Mouse (Mus musculus) granulocyte monocyte progenitor cell, adult 5-6 weeks (primary cell): ENCODE results near the gene Lrrc8c. TPM values are rescaled to one million over a fixed set of nuclear protein-coding genes. Genes with fewer than 3 reads are reported as not detected.

Experiments used
- ATAC-seq: replicated peaks from 2 replicates; pipeline ENCODE4 v1.8.0; 2016; ENCODE audit warnings: mild to moderate bottlenecking, moderate TSS enrichment, inconsistent platforms; ENCODE audit not compliant: poor library complexity, severe bottlenecking
- total RNA-seq, 2 experiments: library from RNA; stranded (forward) in 1 of 2; stranded (reverse) in 1 of 2; fragments of 200-712, 200-1000 nt in 1 of 2; fragments of >200 nt in 1 of 2; fragmentation: Nextera tagmentation in 1 of 2; gene quantifications; 2 replicates each; pipeline ENCODE4 v1.2.3; 2014 to 2017

Gene Lrrc8c
- total RNA-seq (2014; fragmentation: Nextera tagmentation): 23.7 and 38.7 TPM in 2 replicates
- 4.4 and 7.5 TPM in 2 replicates for total RNA-seq (2017)

DNA sequence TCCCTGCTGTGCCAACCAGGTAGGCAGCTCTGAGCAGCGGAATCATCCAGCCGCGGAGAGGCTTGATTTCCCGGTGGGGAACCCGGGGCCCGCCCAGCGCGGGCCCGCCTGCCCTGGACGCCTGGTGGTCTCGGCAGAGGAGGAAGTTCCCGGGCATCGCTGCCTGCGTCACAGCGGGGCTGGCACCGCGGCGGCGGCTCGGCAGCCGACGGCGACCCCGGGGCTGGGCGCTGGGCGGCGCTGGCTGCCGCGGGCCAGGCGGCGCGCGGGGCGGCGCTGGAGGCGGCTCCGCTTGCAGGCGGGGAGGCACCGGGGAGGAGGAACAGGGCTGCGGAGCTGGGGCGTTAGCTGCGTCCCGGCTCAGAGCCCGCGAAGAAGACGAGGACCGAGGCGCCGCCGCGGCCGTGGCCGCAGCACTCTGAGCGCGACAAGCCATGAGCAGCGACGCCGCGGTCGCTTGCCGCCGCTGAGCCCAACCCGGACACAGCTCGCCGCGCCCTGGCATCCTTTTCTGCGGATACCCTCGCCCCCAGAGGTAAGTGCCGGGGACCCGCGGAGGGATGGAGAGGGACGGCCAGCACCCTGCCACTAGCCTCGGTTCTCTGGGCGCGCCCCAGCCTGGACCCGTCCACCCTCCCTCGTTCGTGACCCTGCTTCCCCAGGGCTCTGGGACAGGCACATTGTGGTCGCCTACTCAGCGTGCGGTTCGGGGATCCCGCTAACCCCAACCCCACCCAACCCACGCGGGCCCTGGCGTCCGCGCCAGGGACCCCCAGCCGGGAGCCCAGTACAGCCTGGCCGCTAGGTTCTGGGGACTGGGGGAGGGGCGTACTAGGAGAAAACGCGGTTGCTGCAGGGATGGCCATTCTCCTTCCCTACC lies at the start of gene Lrrc8c:
Lrrc8c (plus strand) TSS at position 293 of the 880 bp plus-strand sequence.
- ATAC-seq: peak; percentile 78

DNA sequence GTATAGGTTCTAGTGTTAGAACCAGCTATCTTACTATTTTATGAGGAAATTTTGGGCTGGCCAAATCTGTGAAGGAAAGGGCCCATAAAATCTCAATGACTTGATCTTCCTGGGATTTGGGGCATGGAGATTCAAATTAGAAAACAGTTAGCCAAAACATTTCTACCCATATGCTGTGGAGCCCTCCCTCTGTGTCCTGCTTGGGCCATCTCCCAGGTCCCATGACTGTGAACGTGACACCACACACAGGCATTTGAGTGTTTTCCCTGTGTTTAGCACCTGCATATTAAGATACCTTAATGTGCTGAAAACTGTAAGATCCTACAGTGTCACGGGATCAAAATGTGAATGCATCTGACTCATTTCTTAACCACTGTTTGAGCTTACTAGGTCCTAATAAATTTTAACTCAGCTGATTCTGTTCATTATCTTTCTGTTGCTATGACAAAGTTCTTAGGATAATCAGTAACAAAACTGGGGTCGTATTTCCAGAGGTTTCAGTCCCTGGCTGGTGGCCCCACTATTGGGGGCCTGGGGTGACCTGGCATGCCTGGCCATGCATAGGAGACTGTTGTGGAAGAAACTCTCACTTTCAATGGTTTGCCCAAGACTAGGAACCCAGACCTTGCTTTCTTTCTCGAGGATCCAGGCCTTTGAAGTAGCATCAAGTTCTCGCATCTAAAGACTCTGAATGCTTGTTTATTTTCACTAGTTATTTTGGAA lies 46.0 kb upstream of the Lrrc8c start:
- ATAC-seq: no peak

DNA sequence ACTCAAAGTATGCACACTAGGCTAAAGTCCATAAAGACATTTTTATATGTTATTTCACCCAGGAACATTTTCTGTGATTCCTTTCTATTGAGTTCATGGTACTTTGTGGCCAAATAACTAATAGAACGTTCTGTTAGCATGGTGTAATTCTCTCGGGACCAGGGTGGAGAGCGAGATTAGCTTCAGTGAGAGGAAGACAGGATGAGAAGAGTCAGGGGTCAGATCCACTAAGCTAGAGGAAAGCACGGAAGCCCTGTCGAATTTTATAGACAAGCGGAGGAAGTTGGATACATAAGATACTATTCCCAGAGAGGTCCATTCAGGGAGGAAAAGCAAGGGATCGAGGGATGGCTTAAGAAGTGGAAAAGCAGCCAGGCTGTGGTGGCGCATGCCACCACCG lies 41.7 kb upstream of the Lrrc8c start:
- ATAC-seq: no peak

DNA sequence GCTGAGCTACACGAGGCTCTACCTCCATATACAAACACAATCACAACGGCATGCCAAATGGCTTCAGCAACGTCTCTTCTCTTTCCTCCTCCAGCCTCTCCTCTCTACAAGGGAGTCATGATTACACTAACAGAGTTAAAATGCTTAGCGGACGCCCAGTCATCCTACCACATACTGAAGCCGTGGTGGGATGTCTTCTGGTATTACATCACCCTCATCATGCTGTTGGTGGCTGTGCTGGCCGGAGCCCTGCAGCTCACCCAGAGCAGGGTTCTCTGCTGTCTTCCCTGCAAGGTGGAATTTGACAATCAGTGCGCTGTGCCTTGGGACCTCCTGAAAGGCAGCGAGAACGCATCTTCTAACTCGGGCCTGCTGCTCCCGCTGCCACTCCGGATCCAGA lies 39.5 kb upstream of the Lrrc8c start:
- peak; percentile 88 for ATAC-seq

DNA sequence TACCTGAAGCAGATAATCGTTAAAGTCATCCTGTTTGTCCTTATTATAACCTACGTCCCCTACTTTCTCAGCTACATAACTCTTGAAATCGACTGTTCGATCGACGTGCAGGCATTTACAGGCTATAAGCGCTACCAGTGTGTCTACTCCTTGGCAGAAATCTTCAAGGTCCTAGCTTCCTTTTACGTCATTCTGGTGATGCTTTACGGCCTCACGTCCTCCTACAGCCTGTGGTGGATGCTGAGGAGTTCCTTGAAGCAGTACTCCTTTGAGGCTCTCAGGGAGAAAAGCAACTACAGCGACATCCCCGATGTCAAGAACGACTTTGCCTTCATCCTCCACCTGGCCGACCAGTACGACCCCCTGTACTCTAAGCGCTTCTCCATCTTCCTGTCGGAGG lies 38.6 kb upstream of the Lrrc8c start:
- ATAC-seq: no peak

DNA sequence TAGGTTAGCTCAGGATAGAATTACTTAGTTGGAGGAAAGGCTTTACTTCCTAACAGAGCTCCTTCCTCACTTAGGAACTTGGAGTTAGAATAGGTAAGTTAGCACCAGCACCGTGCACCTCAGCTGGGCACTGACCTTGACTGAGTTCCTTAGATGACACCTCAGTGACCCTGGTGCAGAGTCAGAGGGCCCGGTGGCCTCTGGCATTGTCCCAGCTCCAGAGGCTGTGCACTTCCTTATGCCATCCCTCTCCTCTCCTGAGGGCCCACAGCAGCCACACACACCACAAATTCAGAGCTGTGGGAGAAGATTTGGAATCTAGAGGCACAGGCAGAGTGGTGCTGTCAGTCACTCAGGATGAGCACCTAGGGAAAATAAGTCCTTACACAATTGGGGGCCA lies 35.6 kb upstream of the Lrrc8c start:
- no peak for ATAC-seq

DNA sequence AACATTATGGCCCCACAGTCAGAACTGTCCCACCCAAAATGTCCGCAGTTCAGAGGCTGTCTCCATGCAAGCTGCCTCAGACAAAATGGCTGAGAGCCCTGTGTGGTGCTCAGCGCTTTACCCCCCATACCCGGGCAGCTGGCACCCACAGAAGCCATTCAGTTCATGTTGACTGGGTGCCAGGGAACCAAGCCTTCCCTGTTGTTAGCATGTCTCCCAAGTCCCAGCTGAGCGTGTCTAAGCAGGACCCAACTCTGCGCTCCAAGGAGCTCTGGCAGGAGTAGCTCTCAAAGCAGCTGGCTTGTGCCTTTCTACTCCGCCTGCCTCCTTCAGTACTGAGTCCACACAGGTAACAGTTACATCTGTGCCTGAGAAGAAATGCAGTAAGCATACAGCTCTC lies 34.9 kb upstream of the Lrrc8c start:
- ATAC-seq: no peak

DNA sequence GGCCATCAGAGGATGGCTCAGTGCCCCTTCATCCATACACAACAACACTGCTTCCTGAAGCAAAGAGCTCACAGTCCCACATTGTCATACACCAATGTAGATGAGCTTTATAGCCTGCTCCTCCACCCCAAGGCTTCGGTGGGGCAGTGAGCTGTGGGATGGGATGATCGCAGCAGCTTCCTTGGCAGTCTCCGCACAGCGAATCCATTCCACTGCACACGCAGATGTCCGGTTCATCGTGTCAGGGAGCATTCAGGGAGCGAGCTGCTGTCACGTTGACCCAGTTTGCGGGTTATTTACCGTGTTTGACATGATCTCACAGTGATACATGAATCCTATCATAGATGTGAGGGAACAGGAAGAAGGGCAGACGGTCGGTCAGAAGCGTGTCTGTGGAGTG lies 34.3 kb upstream of the Lrrc8c start:
- no peak for ATAC-seq

DNA sequence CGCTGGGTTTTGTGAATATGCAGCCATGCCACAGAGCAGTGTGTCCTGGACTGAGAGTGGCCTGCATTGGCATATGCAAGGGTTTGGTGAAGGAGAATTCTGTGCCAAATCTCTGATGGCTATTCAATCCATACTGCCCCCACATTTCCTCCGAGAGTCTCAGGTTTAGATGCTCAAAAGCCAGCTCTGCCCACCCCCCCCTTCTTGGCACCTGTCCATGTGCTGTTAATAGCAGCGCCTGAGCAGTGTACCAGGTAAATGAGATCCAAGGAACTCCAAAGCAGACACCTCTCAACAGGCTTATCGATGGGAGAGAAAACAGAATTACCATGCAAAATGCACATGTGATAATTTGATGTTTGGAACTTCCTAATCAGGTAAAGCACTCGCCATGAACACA lies 29.0 kb upstream of the Lrrc8c start:
- ATAC-seq: no peak

DNA sequence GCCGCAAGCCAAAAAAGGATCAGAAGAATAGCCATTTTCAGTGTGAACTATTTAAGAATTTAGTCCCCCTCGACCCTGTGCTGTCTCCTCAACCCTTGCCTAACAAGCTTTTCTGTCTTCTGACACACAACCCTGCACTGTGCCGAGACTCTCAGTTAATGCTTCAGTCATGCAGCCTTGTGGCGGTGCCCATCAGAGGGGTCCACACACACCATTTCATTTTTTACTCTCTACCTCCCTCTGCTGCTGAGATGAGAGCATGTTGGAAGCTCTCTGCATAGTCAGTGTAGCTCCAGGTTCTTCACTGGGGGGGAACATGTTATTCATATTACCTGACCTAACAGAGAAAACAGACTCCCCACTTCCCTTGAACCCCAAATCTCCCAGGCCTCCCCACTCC lies 27.8 kb upstream of the Lrrc8c start:
- ATAC-seq: 0 out of 2 replicates have a peak, but pooled peaks have one; percentile 18

DNA sequence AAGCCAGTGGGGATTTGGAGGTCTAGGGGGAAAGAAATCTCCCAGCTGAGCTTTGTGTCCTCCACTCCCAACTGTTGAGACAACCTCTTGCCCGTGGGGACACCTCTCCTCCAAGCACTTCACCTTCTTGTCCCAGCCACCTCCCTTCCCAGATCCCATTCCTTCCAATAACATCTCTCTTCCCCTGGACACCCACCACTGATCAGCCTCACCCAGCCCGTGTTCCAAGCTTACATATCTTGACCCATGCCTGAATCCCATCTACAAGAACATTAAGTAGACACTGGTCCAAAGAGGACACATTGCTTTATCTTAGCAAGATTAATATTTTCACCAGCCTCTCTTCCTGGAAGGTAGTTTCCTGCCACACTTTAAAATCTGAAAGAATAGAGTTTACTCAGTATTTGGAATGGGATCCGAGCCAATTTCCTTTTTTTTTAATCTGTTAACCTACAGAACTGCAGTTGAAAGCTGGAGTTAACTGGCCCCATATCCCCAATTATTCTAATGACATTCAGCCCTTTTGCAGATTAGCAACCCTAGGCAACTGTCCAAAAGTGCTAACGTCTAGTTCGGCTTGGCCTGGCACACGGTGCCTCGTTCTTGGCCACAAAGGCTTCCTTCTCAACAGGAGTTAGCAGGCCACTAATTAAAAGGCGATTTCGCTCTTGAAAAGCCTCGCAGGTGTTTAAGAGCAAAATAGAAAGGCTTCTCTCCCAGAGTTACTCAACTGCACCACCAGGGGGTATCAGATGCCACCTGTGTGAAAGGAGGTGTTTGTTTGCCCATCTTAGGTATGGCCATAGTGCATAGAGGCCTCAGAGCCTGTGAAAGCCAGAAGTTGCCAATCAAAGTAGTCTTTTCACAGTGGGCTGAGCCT lies 26.6 kb upstream of the Lrrc8c start:
- ATAC-seq: no peak

DNA sequence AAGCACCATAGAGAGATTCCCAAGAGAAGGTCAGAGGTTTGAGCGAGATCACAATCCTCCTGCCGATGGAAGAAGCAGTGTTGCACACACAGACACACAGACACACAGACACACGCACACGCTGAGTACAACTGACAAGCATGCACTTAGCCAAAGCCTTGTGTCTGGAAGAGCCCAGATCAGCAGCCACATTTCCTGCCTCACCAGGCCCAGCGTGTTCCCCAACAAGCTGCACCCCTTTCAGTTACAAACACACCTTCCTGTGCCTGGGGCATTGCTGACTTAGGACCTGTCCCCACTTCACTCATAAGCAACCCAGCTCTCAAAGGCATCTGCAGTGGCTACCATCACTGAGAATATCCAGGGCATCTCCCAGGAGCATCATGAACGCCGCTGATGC lies 25.8 kb upstream of the Lrrc8c start:
- ATAC-seq: no peak

DNA sequence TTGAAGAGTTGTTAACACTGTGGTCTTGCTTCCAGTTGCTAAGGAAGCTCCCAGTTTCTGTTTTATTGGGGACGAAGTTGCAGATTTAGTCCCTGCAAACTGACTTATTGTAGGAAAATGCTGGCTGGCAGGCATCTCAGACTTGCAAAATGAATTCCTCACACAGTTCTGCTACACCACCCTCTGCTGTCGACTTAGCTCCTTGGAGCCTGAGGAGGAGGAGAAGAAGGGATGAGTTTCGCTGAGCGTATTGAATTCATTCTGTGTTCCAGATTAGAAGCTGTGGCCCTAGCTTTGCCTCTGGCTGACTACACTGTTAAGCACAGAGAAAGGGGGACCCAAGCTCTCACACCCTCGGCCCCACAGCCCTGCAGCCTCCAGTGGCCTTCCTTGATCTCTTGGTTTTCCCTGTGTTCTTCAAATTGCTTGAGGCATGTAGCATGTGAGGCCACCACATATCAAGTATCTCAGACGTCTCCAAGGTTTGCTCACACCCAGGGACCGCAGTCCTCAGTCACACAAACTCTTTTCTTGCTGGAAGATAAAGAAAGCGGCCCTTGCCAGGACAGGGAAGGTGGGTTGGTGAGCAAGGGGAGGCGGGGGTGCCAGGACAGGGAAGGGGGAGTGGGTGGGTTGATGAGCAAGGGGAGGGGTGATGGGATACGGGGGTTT lies 24.8 kb upstream of the Lrrc8c start:
- ATAC-seq: no peak

DNA sequence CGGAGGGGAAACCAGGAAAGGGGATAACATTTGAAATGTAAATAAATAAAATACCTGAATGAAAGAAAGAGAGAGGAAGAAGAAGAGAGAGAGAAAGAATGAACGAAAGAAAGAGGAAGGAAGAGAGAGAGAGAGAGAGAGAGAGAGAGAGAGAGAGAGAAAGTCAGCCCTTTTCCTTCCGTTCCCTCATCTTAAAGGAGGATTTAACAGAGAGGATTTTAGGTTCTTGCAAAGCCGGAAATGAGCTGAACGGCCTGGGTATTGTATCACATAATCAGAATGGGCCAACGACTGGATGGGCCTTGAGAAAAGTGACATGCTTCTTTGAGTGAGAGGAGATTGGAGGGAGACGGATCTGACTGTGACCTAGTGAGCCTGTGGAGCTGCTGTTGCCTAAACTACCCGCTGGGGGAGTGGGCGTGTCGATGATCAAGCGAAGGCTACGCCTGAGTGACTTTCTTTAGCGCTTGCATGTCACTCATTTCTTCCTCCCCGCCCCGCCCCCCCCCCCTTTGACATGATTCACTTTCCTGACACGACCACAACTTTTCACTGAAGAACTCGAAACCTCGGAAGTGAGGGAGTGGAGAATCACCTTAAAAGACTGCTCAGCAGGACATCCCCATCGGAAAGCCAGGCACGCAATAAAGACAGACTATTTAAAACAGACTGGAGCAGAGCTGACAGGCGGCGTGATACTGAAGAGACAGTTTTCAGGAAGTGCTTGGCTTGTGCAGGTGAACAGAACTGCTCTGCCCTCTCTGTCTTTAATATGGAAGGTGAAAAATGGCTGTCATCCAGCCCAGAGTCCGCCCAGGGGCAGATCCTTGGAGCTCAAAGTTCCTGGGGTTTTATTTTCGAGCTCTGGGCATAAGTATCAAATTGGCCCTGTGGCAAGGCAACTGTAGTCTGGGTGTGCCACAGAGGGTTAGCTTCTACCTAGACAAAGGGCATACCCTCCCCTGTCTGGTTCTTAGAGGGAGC lies 24.0 kb upstream of the Lrrc8c start:
- peak; percentile 78 for ATAC-seq

DNA sequence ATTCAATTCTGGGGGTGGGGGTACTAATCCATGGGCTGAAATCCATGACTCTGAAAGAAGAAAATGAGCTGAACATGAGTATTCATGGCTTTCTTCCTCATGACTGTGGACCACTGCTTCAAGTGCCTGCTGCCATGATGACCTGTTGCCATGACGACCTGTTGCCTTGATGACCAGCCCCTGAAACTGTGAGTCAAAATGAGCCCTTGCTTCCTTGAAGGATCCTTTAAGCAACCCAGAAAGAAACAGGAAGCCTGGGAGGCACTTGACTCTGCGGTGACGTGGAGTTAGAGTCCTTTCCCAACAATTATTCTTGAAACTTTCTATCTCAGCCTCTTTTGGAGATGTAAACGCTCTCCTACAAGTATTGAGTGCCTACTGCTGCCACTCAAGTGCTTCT lies 23.1 kb upstream of the Lrrc8c start:
- peak; percentile 54 for ATAC-seq

DNA sequence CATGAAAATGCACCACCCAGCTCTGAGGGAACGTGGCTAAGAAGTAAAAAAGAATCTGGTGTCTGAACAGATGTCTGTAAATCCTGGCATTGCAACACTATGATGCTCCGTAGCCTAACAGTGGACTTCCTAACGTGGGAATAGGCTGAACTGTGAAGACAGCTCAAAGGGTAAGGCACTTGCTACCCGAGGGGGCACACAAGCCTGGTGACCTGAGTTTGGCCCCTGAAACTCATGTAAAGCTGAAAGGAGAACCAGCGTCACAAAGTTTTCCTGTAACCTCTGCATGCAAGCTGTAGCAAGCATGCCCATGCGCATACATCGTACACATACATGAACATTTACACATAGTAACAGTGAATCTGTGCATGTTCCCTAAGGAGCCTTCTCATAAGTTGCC lies 22.6 kb upstream of the Lrrc8c start:
- no peak for ATAC-seq

DNA sequence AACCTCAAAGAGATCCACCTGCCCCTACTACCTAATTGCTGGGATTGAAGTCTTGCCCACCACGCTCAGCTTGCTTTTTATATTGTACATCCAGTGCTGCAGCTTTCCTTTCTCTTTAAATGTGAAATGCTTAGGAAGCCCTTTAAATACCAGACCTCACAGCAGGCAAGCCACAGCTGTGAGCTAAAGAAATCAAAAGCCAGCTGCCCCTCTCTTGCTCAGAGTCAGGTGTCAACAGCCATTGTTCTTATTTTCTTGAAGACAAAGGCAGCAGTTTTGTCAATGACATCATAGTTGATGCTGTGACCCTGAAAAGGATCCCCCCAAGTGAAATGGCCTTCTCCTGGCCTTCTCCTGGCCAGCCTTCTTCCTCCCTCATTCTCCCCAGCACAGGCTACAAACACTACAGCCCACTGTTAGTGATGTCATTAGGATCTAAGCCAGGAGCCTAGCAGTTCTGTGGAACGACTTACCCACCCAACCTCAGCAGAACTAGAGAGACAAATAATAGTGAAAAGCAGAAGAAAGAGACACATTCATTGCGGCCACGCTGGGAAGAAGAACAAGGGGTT lies 20.7 kb upstream of the Lrrc8c start:
- ATAC-seq: no peak

DNA sequence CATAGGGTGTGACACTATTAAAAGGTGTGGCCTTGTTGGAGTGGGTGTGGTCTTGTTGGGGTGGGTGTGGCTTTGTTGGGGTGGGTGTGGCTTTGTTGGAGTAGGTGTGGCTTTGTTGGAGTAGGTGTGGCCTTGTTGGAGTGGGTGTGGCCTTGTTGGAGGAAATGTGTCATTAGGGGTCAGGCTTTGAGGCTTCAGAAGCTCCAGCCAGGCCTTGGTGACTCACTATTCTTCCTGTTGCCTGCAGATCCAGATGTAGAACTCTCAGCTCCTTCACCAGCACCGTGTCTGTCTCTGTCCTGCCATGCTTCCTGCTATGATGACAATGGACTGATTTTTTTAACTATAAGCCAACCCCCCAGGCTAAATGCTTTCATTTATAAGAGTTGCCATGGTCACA lies 19.8 kb upstream of the Lrrc8c start:
- ATAC-seq: no peak
